In the genomic region with DNA sequence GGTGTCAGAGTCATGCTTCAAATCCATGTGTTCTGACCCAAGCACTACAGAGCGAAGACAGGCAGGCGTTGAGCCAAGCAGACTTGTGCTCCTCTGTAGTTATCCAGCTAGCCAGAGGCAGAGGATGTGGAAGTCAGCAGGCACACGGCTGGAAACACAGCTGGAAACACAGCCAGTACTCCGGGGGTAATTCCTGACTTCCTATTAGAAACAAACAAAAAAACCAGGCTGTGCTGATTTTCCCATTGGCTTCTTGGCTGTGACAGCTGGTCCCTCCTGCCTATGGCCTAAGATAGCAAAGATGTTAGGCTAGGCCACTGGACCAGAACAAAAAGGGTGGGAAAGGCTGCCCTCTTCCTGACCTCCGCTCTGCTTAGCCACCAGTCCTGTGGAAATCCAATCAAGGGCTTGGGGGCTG, we compare ENCODE assay signal across 10 mouse cellular contexts.
DNase-seq lines count a peak whose midpoint lies in the region; ATAC-seq and TF ChIP-seq lines count a peak whose summit lies in the region.
"Had no signal": no experiment of that assay in that cellular context is flagged by ENCODE, and none has a peak within 500 bp of the region (broad histone marks: within the 10 kb centered on the region; RNA-seq: fewer than 3 reads in every experiment).

No protein-coding gene starts in this region.

- no peak for TF ChIP-seq POLR2A in kidney, adult 2 months (IDR thresholded peaks at IDR 0.05; ENCODE audit: low read depth, low read length)

- WGBS in kidney, adult 2 months, result 45% methylated on average over 5 of the region's 5 CpGs

- H3K4me1 ChIP-seq in kidney, adult 2 months (ENCODE audit: control insufficient read depth, insufficient read depth, low read length), result no peaks in the 10 kb centered on the region; the same call in 1 of the 2 replicates

- TF ChIP-seq CTCF in kidney, adult 2 months (conservative IDR thresholded peaks at IDR 0.05; ENCODE audit: insufficient read depth, insufficient read length, low read depth, low read length), result no peak

- H3K36me3 ChIP-seq in kidney, adult 2 months (ENCODE audit: control insufficient read depth, insufficient read depth, low read length), result no peaks in the 10 kb centered on the region

- ATAC-seq in megakaryocyte-erythroid progenitor cell, adult 5-6 weeks (replicated peaks; ENCODE audit: low FRiP score, low TSS enrichment, poor library complexity, severe bottlenecking), result no peak

- intact Hi-C loops in heart, postnatal 14 days (cut with DNase I), result no loop called here
- intact Hi-C loops in left cerebral cortex, postnatal 36 days (cut with DNase I), result no loop called here

- peak; percentile 9 for DNase-seq in kidney, adult 2 months
- no peak for DNase-seq in kidney, adult 8-10 months
- peak; percentile 64 for DNase-seq in embryo, embryonic 9.5 days (ENCODE audit: extremely low spot score)
- peak; percentile 47 to 63 for DNase-seq in heart, postnatal 14 days
- peak; percentile 57 for DNase-seq in mesoderm, embryonic 11.5 days (ENCODE audit: low read depth, low spot score)
- DNase-seq in layer of hippocampus, adult 18-20 months (ENCODE audit: low spot score in 2 of 2), result no peak
- DNase-seq in left cerebral cortex, postnatal 36 days (ENCODE audit: low spot score in 2 of 2), result no peak
- DNase-seq: cerebellum, adult 11-12 months had no signal

- no peak overlapping the region for H3K4me3 ChIP-seq in kidney, adult 2 months (ENCODE audit: insufficient read depth, low read depth, low read length)

- H3K27me3 ChIP-seq in kidney, adult 2 months (replicated peaks; ENCODE audit: control insufficient read depth, insufficient read depth, low read length), result no peaks in the 10 kb centered on the region

- H3K27ac ChIP-seq in kidney, adult 2 months (ENCODE audit: insufficient read depth, low read depth, low read length), result no peak overlapping the region
- H3K27ac ChIP-seq: macrophage had no signal

Comparison
In these comparisons a context has a peak if more than half of its experiments do, and no peak if none do; other contexts are left out.
1. DNase-seq: peak in kidney, adult 2 months (single experiment), embryo, embryonic 9.5 days (single experiment), heart, postnatal 14 days (2 of 2) and mesoderm, embryonic 11.5 days (single experiment); none in kidney, adult 8-10 months (0 of 2), layer of hippocampus, adult 18-20 months (0 of 2) and left cerebral cortex, postnatal 36 days (0 of 2).